Mouse (Mus musculus) kidney, adult 2 months (tissue): Measurements from ENCODE around the gene Tmem204. TPM values are rescaled to one million over a fixed set of nuclear protein-coding genes. Genes with fewer than 3 reads are reported as not detected.

Experiments
- DNase-seq: peaks from one replicate; pipeline ENCODE4 v3.0.0; 2021
- H3K27ac ChIP-seq: fragments of 200-500 bp; 2 replicates; pipeline ENCODE4 v1.5.1; 2012; ENCODE audit warnings: low read depth, low read length, control low read depth, inconsistent platforms; ENCODE audit not compliant: insufficient read depth
- H3K27me3 ChIP-seq: fragments of 200-500 bp; replicated peaks from 2 replicates; pipeline ENCODE4 v1.6.1; 2012; ENCODE audit warnings: mild to moderate bottlenecking, moderate library complexity, low read length, inconsistent platforms; ENCODE audit not compliant: control insufficient read depth, insufficient read depth
- H3K36me3 ChIP-seq: fragments of 200-500 bp; 2 replicates; pipeline ENCODE4 v1.6.1; 2012; ENCODE audit warnings: mild to moderate bottlenecking, moderate library complexity, low read length, inconsistent platforms; ENCODE audit not compliant: control insufficient read depth, insufficient read depth
- H3K4me1 ChIP-seq: fragments of 200-500 bp; 2 replicates; pipeline ENCODE4 v1.6.1; 2011; ENCODE audit warnings: low read length; ENCODE audit not compliant: control insufficient read depth, insufficient read depth
- H3K4me3 ChIP-seq: fragments of 200-500 bp; 2 replicates; pipeline ENCODE4 v1.5.1; 2011; ENCODE audit warnings: mild to moderate bottlenecking, low read depth, low read length, control low read depth; ENCODE audit not compliant: insufficient read depth
- CTCF ChIP-seq: fragments of 200-500 bp; conservative IDR thresholded peaks from 2 replicates; pipeline ENCODE4 v1.5.1; 2011; ENCODE audit warnings: low read depth, mild to moderate bottlenecking, control low read depth, low read length, moderate library complexity, mixed read lengths; ENCODE audit not compliant: insufficient read depth, insufficient read length
- POLR2A ChIP-seq: fragments of 200-500 bp; IDR thresholded peaks from one replicate; pipeline ENCODE4 v1.6.1; 2011; ENCODE audit warnings: low read depth, low read length, control low read depth
- WGBS: fragments of 180-500 bp; shearing (Covaris S2); methylation state at CpG from one replicate; pipeline ENCODE4 v1.1.7; 2018; 5-methylcytosine and 5-hydroxymethylcytosine counted together
- polyA plus RNA-seq: library from polyadenylated mRNA; depleted of rRNA; stranded (reverse); fragments of >200 nt; gene quantifications from 2 replicates; pipeline ENCODE4 v1.2.3, GENCODE M21; 2012; rRNA removed

The Tmem204 gene
- polyA plus RNA-seq, 1 experiment = 93.4 TPM

DNA sequence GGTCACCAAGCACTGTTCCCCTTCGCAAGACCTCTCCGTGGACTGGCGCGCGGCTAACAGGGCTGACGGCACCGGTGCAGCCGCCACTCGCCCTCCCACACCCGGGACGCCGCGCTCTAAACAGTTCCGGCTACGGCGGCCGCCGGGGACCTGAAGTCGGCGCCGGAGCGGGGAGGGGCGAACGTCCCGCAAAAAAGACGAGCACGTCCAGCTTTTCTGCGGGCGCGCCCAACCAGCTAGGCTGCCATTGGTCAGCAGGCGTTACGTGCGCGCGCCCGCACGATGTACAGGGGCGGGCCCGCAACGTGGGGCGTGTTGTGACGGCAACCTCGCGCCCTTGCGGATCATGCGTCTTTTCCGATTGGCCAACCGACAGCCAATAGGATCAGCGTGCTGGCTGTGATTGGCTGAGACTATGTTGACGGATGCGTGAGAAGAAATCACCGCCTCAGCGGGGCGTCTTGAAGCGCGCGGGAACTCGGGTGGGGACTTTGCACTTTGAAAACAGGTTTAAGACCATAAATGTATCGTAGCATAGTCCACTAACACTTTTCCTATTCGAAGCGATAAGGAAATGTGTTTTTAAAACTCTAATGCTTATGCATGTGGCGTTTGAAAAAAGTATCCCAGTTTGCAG, 67.6 kb downstream of the Tmem204 start, which contains the start of the genes Cramp1l and Ift140:
Cramp1l (minus strand) TSS at position 134 of the 637 bp plus-strand sequence.
Ift140 (plus strand) TSS at position 431 of the 637 bp plus-strand sequence.
- under 1% methylated on average over 62 of the region's 62 CpGs for WGBS
- peak; percentile 100 for DNase-seq
- TF ChIP-seq POLR2A (peak; percentile 24), CTCF (no peak)

DNA sequence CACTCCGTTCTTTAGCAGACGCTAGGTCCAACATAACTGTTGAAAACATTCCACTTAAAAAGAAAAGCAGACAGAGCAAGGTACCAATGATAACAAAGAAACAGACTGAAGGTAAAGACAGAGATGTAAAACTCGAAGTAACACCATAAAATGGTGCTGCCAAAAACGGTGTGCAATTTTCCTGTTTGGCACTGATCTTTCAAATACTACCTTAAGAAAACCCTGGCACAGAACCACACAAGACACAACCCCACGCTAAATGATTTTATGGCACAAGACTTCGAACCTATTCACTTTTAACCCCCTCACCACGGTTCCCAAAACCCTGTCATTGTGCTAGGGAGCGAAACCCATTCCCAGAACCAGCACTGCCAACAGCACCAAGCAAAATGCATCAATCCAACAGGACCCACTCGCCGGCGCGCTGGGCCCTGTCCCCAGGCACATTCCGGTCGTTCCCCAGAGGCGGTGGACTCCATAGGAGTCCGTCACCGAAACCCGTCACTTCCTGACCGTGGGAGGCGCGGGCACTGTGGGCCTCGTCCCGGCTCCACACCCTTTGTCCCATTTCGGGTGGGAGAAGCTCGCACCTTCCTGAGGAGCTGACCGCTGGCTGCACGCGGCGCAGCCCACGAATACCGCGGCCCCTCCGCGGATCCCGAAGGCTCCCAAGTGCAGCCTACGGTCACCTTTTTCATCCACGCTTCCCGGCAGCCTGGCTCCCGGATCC, 68.4 kb downstream of the Tmem204 start:
- 1% methylated on average over 39 of the region's 39 CpGs for WGBS
- peak overlapping the region; percentile 94 for H3K4me3 ChIP-seq
- peak; percentile 62 for DNase-seq
- H3K36me3 ChIP-seq = no peaks in the 10 kb centered on the region
- TF ChIP-seq CTCF (no peak), POLR2A (no peak)
- no peaks in the 10 kb centered on the region for H3K27me3 ChIP-seq
- H3K4me1 ChIP-seq = 0 out of 2 replicates have a peak, but pooled peaks cover 6% of the 10 kb centered on the region
- H3K27ac ChIP-seq = peak overlapping the region; percentile 65

More for the DNA sequence above, 67.6 kb downstream of the Tmem204 start, which contains the start of the genes Cramp1l and Ift140:
- no peaks in the 10 kb centered on the region for H3K36me3 ChIP-seq
- H3K27ac ChIP-seq = peak within 1 kb of the TSS; percentile 65
- no peaks in the 10 kb centered on the region for H3K27me3 ChIP-seq
- H3K4me3 ChIP-seq = peak within 1 kb of the TSS; percentile 94
- H3K4me1 ChIP-seq = 0 out of 2 replicates have a peak, but pooled peaks cover 6% of the 10 kb centered on the region

DNA sequence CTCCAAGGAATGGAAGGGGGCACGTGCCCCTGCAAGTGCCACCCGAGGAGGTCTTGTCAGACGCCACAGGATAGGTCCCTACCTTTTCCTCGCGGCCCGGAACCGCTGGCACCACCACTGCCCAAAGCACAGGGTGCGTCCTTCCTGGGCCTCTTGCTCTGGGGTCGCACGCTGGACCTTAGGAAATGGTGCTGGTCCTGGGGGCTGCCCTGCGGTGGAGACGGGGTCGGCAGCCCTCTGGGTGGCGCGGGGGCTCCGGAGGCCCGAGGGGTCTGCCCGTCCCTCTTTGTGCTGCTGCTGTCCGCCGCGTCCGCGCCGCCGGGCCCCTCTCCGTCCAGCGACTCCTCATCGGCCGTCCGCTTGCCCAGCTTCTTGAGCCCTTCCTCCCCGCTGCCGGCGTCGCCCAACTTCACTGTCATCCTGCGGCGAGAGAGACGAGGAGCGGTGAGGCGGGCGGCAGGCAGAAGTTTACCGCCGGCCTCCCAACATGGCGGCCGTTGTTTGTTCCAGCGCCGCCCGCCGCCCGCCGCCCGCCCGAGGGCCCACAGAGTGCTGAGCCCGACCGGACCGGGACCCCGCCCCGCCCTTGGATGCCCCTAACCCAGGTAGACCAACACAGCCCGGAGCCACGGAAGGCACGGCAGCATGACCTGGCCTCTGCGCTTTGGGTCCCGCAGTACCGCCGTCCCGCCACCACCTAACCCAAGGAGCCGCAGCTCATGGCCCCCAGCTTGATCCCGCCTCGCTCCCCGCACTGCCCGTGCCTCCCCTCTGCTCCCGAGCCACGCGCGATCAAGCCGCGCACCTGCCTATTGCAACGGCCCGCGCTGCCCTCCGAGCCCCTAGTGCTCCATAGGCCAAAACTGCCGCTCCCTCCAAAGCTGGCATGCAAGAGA, 69.5 kb downstream of the Tmem204 start:
- Histone ChIP-seq H3K27ac (peak overlapping the region; percentile 89), H3K27me3 (no peaks in the 10 kb centered on the region), H3K36me3 (no peaks in the 10 kb centered on the region), H3K4me1 (0 out of 2 replicates have a peak, but pooled peaks cover 6% of the 10 kb centered on the region), H3K4me3 (peak overlapping the region; percentile 94)
- TF ChIP-seq CTCF (no peak), POLR2A (no peak)
- peak; percentile 40 for DNase-seq
- under 1% methylated on average over 74 of the region's 81 CpGs for WGBS

Other genes starting within 250 kb of the Tmem204 start
- 636 and 727 TPM in 2 replicates for gene Hagh, start 243.4 kb downstream of the Tmem204 start, polyA plus RNA-seq
- 103 and 123 TPM in 2 replicates for gene Fahd1, start 233.2 kb downstream of the Tmem204 start, polyA plus RNA-seq
- gene Igfals, start 217.6 kb downstream of the Tmem204 start, polyA plus RNA-seq = 50.6 and 77.3 TPM in 2 replicates
- 37.2 and 38.4 TPM in 2 replicates for gene Nubp2, start 197.2 kb downstream of the Tmem204 start, polyA plus RNA-seq
- 55.5 and 69.0 TPM in 2 replicates for gene Spsb3, start 196.9 kb downstream of the Tmem204 start, polyA plus RNA-seq
- 32.2 and 40.7 TPM in 2 replicates for gene Eme2, start 188.5 kb downstream of the Tmem204 start, polyA plus RNA-seq
- gene Mrps34, start 188.5 kb downstream of the Tmem204 start, polyA plus RNA-seq = 162 and 199 TPM in 2 replicates
- gene Nme3, start 187.1 kb downstream of the Tmem204 start, polyA plus RNA-seq = 112 and 115 TPM in 2 replicates
- 58.1 and 69.1 TPM in 2 replicates for gene Mapk8ip3, start 146.6 kb downstream of the Tmem204 start, polyA plus RNA-seq
- 23.8 and 31.0 TPM in 2 replicates for gene Jpt2, start 122.9 kb downstream of the Tmem204 start, polyA plus RNA-seq
- 11.9 and 13.3 TPM in 2 replicates for gene Cramp1l, start 67.8 kb downstream of the Tmem204 start, polyA plus RNA-seq
- 10.1 and 10.6 TPM in 2 replicates for gene Ift140, start 67.5 kb downstream of the Tmem204 start, polyA plus RNA-seq
- gene Telo2, start 32.4 kb upstream of the Tmem204 start, polyA plus RNA-seq = 11.6 and 13.3 TPM in 2 replicates
- gene Ptx4, start 37.2 kb upstream of the Tmem204 start, polyA plus RNA-seq = not detected in 2 replicates
- 42.6 and 51.3 TPM in 2 replicates for gene Clcn7, start 49.8 kb upstream of the Tmem204 start, polyA plus RNA-seq
- gene Ccdc154, start 78.9 kb upstream of the Tmem204 start, polyA plus RNA-seq = 0.04 and 0.05 TPM in 2 replicates
- 0.11 TPM in 1 of 2 replicates, not detected in the other for gene Gm38655, start 91.9 kb upstream of the Tmem204 start, polyA plus RNA-seq
- gene BC003965, start 101.0 kb upstream of the Tmem204 start, polyA plus RNA-seq = 10.8 and 12.2 TPM in 2 replicates
- 38.3 and 44.1 TPM in 2 replicates for gene Unkl, start 104.8 kb upstream of the Tmem204 start, polyA plus RNA-seq
- gene Gnptg, start 156.5 kb upstream of the Tmem204 start, polyA plus RNA-seq = 121 and 123 TPM in 2 replicates
- 20.0 and 21.6 TPM in 2 replicates for gene Tsr3, start 156.6 kb upstream of the Tmem204 start, polyA plus RNA-seq
- 5.6 and 6.9 TPM in 2 replicates for gene Baiap3, start 172.8 kb upstream of the Tmem204 start, polyA plus RNA-seq
- gene Ube2i, start 191.0 kb upstream of the Tmem204 start, polyA plus RNA-seq = 110 and 128 TPM in 2 replicates
- not detected in 2 replicates for gene Prss34, start 214.8 kb upstream of the Tmem204 start, polyA plus RNA-seq
- not detected in 2 replicates for gene Prss28, start 225.1 kb upstream of the Tmem204 start, polyA plus RNA-seq
- gene Prss29, start 235.1 kb upstream of the Tmem204 start, polyA plus RNA-seq = not detected in 2 replicates